Mouse (Mus musculus) CD4-positive, CD25-positive, alpha-beta regulatory T cell (primary cell): ENCODE results near the gene Gm10217. TPM values are rescaled to one million over a fixed set of nuclear protein-coding genes. Genes with fewer than 3 reads are reported as not detected.

ENCODE experiments used
- polyA plus RNA-seq: library from polyadenylated mRNA; unstranded; fragments of 100-300 nt; shearing (Covaris generic); gene quantifications from one replicate; pipeline ENCODE4 v1.2.1, GENCODE M21; 2017

Gm10217 gene
- not detected for polyA plus RNA-seq

GRCm38 (mm10) chr8:9863951-9864350 is at the start of gene Gm10217:
Gene Gm10217, plus strand, starts transcription at chr8:9864251.

Other genes with a start within 250 kb of the Gm10217 start
- gene Fam155a, start 93.1 kb upstream of the Gm10217 start, polyA plus RNA-seq = not detected
- gene Lig4, start 113.4 kb downstream of the Gm10217 start, polyA plus RNA-seq = 4.0 TPM
- gene Abhd13, start 113.5 kb downstream of the Gm10217 start, polyA plus RNA-seq = 19.3 TPM
- 1.3 TPM for gene Tnfsf13b, start 142.2 kb downstream of the Gm10217 start, polyA plus RNA-seq